Mouse (Mus musculus) cerebellum, adult 9-11 months (tissue): ENCODE measurements at regions not wholly inside any gene's neighbourhood (a gene's known extent, or its start where the extent isn't known, plus 50 kb on each side); places are given as distances from the start of the nearest gene placed in this dataset.
A peak's percentile ranks its signal among the peaks of the same experiment; 100 is the strongest.
"Not testable (repeated sequence)": the region's sequence is repeated elsewhere in the genome, so short reads cannot be mapped to it uniquely, and the experiment has no call there.

Experiments
- DNase-seq: peaks from one replicate; pipeline ENCODE4 v3.0.0; 2022

DNA sequence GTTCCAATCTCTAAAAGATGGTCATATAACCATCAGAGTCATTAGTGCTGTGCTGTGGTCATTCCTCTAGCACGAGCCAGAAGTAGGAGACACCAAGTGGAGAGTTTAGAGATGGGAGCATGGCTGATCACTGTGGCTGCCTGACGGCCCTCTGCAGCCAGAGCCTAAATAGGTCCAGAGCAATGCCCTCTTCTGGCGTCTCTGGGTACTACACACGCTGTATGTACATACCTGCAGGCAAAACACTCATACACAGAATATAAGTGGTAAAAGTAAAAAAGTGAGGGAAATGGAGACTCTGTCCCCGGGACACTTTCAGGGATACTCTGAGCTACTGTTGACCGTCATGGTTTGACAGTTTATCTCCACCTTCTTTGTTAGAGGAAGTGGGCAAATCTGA lies 91.4 kb downstream of the Gm21738 start:
- DNase-seq: no peak

DNA sequence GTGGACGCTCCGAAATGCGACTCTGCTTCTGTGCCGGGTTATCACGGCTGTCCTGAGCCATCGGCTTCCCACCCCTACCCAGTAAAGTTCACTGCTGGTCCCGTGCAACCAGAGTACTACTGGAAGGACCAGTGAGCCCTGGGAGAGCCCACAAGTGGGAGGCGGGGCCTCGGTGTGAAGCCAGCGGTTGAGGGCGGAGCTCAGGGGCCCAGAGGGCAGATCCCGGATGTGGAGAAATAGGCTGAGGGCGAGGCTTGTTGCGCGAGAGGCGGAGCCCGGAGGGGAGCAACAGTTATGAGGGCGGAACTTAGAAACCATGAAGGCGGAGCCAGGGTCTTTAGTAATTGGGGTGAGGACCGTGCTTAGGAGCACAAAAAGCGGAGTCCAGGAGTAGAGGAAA lies 107.1 kb downstream of the Gm21738 start:
- no peak for DNase-seq

DNA sequence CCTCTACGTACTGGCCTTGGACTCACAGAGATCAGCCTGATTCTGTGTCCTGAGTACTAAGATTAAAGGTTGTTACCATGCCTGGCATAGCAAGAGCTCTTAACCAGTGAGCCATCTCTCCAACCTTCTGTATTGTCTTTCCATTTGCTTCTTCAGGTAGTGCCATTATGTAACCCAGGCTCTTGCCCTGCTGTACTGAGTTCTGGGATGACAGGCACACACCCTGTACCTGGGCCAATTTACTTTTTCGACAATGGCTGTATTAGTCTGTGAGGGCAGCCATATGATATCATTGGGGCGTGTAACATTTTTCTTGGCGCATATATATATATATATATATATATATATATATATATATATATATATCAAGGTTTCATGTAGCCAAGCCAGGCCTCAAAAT lies 115.9 kb downstream of the Gm21738 start:
- not testable (repeated sequence) for DNase-seq

DNA sequence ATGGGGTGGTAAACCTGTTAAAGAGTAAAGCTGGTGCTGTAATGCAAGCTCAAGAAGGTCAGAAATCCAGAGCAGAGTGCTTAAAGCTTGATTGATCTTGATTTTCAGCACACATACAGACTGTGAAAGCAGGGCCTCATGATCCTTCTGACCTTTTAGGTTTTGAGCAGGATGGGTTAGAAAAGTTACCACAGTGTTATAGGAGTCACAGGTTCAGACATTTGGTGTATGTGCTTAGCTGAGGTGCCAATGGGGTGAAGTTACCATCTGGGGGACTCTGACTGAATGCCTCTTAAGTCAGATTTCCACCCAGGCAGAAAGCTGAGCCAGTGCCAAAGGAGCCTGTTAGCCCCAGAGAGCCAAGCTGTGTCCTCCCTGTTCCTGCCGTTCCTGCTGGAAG lies 139.6 kb downstream of the Gm21738 start:
- DNase-seq: no peak

DNA sequence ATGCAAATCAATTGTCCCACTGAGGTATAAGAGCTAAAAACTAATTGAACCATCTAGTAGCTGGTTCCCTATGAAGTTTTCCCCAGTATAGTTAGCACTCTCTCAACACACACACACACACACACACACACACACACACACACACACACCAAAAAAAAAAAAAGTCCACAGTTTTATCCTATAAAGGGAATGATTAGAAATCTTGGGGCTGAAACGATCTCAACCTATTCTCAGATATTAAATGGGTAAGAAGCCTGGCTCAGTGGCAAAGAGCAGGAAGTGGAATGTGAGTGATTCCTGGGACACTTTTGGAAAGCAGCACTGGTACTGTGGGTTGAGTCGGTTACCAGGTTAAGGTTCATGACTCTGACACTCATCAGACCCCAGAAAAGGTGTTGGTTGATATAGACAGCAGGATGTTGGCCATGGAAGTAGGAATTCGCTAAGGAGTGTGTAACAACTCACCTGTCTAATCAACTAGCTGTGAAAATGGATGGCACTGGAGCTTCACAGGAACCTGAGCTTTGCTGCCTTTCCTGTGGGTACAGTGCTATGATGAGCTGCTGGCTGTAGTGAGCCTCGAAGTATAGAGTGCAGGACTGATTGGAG lies 140.8 kb downstream of the Gm21738 start:
- peak; percentile 16 for DNase-seq
